Mouse (Mus musculus) erythroblast, embryonic 14.5 days (primary cell): ENCODE measurements around the gene Ankrd31.

Experiments used
- GATA1 ChIP-seq: IDR thresholded peaks from 2 replicates; pipeline ENCODE4 v1.6.1; 2012; ENCODE audit warnings: low read length, inconsistent platforms, mixed read lengths
- TAL1 ChIP-seq: IDR thresholded peaks from 3 replicates; pipeline ENCODE4 v1.6.1; 2012; ENCODE audit warnings: low read length, inconsistent platforms, mixed read lengths

- TF ChIP-seq GATA1 = no peak
- TF ChIP-seq TAL1 = no peak
Observed at GRCm38 (mm10) chr13:96933367-96933766, 185.3 kb downstream of the Ankrd31 start.
